Mouse (Mus musculus): ENCODE measurements around the gene Phactr4.

DNA sequence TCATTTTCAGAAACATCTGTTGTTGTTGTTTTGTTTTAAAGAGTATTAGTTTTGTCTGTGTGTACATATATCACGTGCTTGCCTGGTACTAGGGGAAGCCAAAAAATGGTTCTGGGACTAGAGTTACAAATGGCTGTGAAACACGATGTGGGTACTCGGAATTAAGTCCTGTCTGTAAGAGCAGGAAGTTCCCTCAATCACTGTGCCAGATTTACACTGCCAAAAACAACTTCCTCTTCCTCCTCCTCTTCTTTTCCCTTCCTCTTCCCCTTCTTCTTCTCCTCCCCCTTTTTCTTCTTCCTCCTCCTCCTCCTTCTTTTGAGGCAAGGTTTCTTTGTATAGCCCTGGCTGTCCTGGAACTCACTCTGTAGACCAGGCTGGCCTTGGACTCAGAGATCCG lies 40.0 kb downstream of the Phactr4 start:
- no peak for TF ChIP-seq EP300 (IDR thresholded peaks at IDR 0.05)
- no peak for TF ChIP-seq CTCF (IDR thresholded peaks at IDR 0.05)

Data from lung, postnatal 0 days (tissue).